Mouse (Mus musculus) MEL (cell line): ENCODE measurements around the gene Gsta3. TPM values are rescaled to one million over a fixed set of nuclear protein-coding genes. Genes with fewer than 3 reads are reported as not detected.
A peak's percentile ranks its signal among the peaks of the same experiment; 100 is the strongest.

Experiments used
- DNase-seq: peaks from one replicate; pipeline ENCODE4 v3.0.0; 2011; ENCODE audit warnings: low read depth, low spot score
- H3K27ac ChIP-seq: 2 replicates; pipeline ENCODE4 v1.5.1; 2012; ENCODE audit warnings: low read depth, mild to moderate bottlenecking, control low read depth, low read length, moderate library complexity; ENCODE audit not compliant: control insufficient read depth
- H3K27me3 ChIP-seq, 2 experiments: fragments of 150-350 bp in 1 of 2; sonication (generic) in 1 of 2; 2 replicates each; pipeline ENCODE4 v1.6.1; 2012; ENCODE audit warnings: low read length in 2 of 2, mild to moderate bottlenecking in 2 of 2, improper control_type of control experiment in 1 of 2, moderate library complexity in 1 of 2; ENCODE audit not compliant: insufficient read depth in 2 of 2, control insufficient read depth in 1 of 2
- H3K36me3 ChIP-seq, 2 experiments: 2 replicates each; pipeline ENCODE4 v1.6.1; 2012 to 2014; ENCODE audit warnings: low read length in 2 of 2, improper control_type of control experiment in 1 of 2, inconsistent platforms in 1 of 2, mild to moderate bottlenecking in 1 of 2; ENCODE audit not compliant: insufficient read depth in 2 of 2, control insufficient read depth in 1 of 2
- H3K4me1 ChIP-seq, 2 experiments: fragments of 150-350 bp in 1 of 2; sonication (generic) in 1 of 2; 2 replicates each; pipeline ENCODE4 v1.6.1; 2012; ENCODE audit warnings: low read length in 2 of 2, improper control_type of control experiment in 1 of 2, mild to moderate bottlenecking in 1 of 2; ENCODE audit not compliant: insufficient read depth in 2 of 2, control insufficient read depth in 1 of 2
- H3K4me3 ChIP-seq, 2 experiments: fragments of 150-350 bp in 1 of 2; sonication (generic) in 1 of 2; 2 replicates each; pipeline ENCODE4 v1.5.1; 2012; ENCODE audit warnings: low read depth in 2 of 2, low read length in 2 of 2, mild to moderate bottlenecking in 2 of 2, moderate library complexity in 2 of 2, control low read depth in 1 of 2, improper control_type of control experiment in 1 of 2; ENCODE audit not compliant: control insufficient read depth in 1 of 2, insufficient read depth in 1 of 2
- H3K79me2 ChIP-seq: 2 replicates; pipeline ENCODE4 v1.6.1; 2012; ENCODE audit warnings: mild to moderate bottlenecking, low read length, moderate library complexity; ENCODE audit not compliant: control insufficient read depth, poor library complexity, insufficient read depth
- H3K9ac ChIP-seq: 2 replicates; pipeline ENCODE4 v1.6.1; 2012; ENCODE audit warnings: low read depth, mild to moderate bottlenecking, control low read depth, low read length, moderate library complexity; ENCODE audit not compliant: control insufficient read depth, poor library complexity, severe bottlenecking
- H3K9me3 ChIP-seq: fragments of 150-350 bp; sonication (generic); replicated peaks from 2 replicates; pipeline ENCODE4 v1.6.1; 2012; ENCODE audit warnings: mild to moderate bottlenecking, low read length, improper control_type of control experiment, moderate library complexity; ENCODE audit not compliant: insufficient read depth
- CHD1 ChIP-seq: IDR thresholded peaks from 2 replicates; pipeline ENCODE4 v1.6.1; 2012; ENCODE audit warnings: low read depth, mild to moderate bottlenecking, inconsistent platforms, low read length, improper control_type of control experiment
- CHD2 ChIP-seq: IDR thresholded peaks from 2 replicates; pipeline ENCODE4 v1.6.1; 2011; ENCODE audit warnings: low read length, improper control_type of control experiment
- CTCF ChIP-seq, 3 experiments: IDR thresholded peaks in 2 of 3; conservative IDR thresholded peaks in 1 of 3; 2 replicates each; pipeline ENCODE4 v1.5.1; 2011 to 2012; ENCODE audit warnings: low read length in 3 of 3, low read depth in 2 of 3, mild to moderate bottlenecking in 2 of 3, improper control_type of control experiment in 1 of 3, inconsistent platforms in 1 of 3, mixed read lengths in 1 of 3, moderate library complexity in 1 of 3; ENCODE audit not compliant: control insufficient read depth in 1 of 3, insufficient read depth in 1 of 3, poor library complexity in 1 of 3, severe bottlenecking in 1 of 3
- E2F4 ChIP-seq: IDR thresholded peaks from 2 replicates; pipeline ENCODE4 v1.6.1; 2011; ENCODE audit warnings: low read depth, low read length, improper control_type of control experiment, borderline replicate concordance
- ELF1 ChIP-seq: IDR thresholded peaks from 2 replicates; pipeline ENCODE4 v1.6.1; 2014; ENCODE audit warnings: low read depth, mild to moderate bottlenecking, inconsistent platforms, low read length, improper control_type of control experiment, moderate library complexity
- EP300 ChIP-seq, 2 experiments: IDR thresholded peaks; 2 replicates each; pipeline ENCODE4 v1.6.1; 2011; ENCODE audit warnings: improper control_type of control experiment in 2 of 2, low read length in 2 of 2, low read depth in 1 of 2, mild to moderate bottlenecking in 1 of 2
- GABPA ChIP-seq: IDR thresholded peaks from 2 replicates; pipeline ENCODE4 v1.6.1; 2012; ENCODE audit warnings: low read depth, mild to moderate bottlenecking, inconsistent platforms, low read length, improper control_type of control experiment, moderate library complexity
- HCFC1 ChIP-seq: IDR thresholded peaks from 2 replicates; pipeline ENCODE4 v1.6.1; 2012; ENCODE audit warnings: low read depth, mild to moderate bottlenecking, inconsistent platforms, low read length, improper control_type of control experiment, moderate library complexity
- JUND ChIP-seq: IDR thresholded peaks from 2 replicates; pipeline ENCODE4 v1.6.1; 2011; ENCODE audit warnings: low read depth, mild to moderate bottlenecking, improper control_type of control experiment, low read length
- KAT2A ChIP-seq: conservative IDR thresholded peaks from 2 replicates; pipeline ENCODE4 v1.6.1; 2012; ENCODE audit warnings: low read depth, low read length, improper control_type of control experiment, inconsistent platforms
- MAFK ChIP-seq: IDR thresholded peaks from 2 replicates; pipeline ENCODE4 v1.6.1; 2011; ENCODE audit warnings: low read depth, mild to moderate bottlenecking, low read length, improper control_type of control experiment, borderline replicate concordance
- MAX ChIP-seq: IDR thresholded peaks from 2 replicates; pipeline ENCODE4 v1.6.1; 2011; ENCODE audit warnings: low read length, improper control_type of control experiment
- MAZ ChIP-seq: IDR thresholded peaks from 2 replicates; pipeline ENCODE4 v1.6.1; 2012; ENCODE audit warnings: low read depth, mild to moderate bottlenecking, inconsistent platforms, low read length, improper control_type of control experiment
- MXI1 ChIP-seq: IDR thresholded peaks from 2 replicates; pipeline ENCODE4 v1.6.1; 2011; ENCODE audit warnings: mild to moderate bottlenecking, low read depth, low read length, improper control_type of control experiment
- MYB ChIP-seq: IDR thresholded peaks from 2 replicates; pipeline ENCODE4 v1.6.1; 2011; ENCODE audit warnings: mild to moderate bottlenecking, low read depth, low read length, improper control_type of control experiment
- MYC ChIP-seq: IDR thresholded peaks from 2 replicates; pipeline ENCODE4 v1.6.1; 2011; ENCODE audit warnings: low read depth, mild to moderate bottlenecking, low read length, improper control_type of control experiment, moderate library complexity
- NELFE ChIP-seq: IDR thresholded peaks from 2 replicates; pipeline ENCODE4 v1.6.1; 2011; ENCODE audit warnings: low read depth, low read length, improper control_type of control experiment
- NRF1 ChIP-seq: IDR thresholded peaks from 2 replicates; pipeline ENCODE4 v1.6.1; 2014; ENCODE audit warnings: low read depth, mild to moderate bottlenecking, inconsistent platforms, low read length, improper control_type of control experiment, moderate library complexity; ENCODE audit not compliant: poor library complexity, insufficient read depth, severe bottlenecking
- POLR2A ChIP-seq, 2 experiments: IDR thresholded peaks; 2 replicates each; pipeline ENCODE4 v1.6.1; 2011 to 2012; ENCODE audit warnings: low read length in 2 of 2, mild to moderate bottlenecking in 2 of 2, control low read depth in 1 of 2, improper control_type of control experiment in 1 of 2, low read depth in 1 of 2, moderate library complexity in 1 of 2; ENCODE audit not compliant: control insufficient read depth in 1 of 2, insufficient read depth in 1 of 2, poor library complexity in 1 of 2
- POLR2AphosphoS5 ChIP-seq: IDR thresholded peaks from 2 replicates; pipeline ENCODE4 v1.6.1; 2012; ENCODE audit warnings: low read depth, borderline replicate concordance, mild to moderate bottlenecking, inconsistent platforms, low read length, moderate library complexity, mixed read lengths
- RAD21 ChIP-seq: IDR thresholded peaks from 2 replicates; pipeline ENCODE4 v1.6.1; 2011; ENCODE audit warnings: mild to moderate bottlenecking, low read depth, low read length, improper control_type of control experiment
- SMC3 ChIP-seq: IDR thresholded peaks from 2 replicates; pipeline ENCODE4 v1.6.1; 2011; ENCODE audit warnings: low read depth, low read length, improper control_type of control experiment
- TAL1 ChIP-seq: IDR thresholded peaks from 2 replicates; pipeline ENCODE4 v1.6.1; 2012; ENCODE audit warnings: mild to moderate bottlenecking, inconsistent platforms, low read length, moderate library complexity, mixed read lengths
- TBP ChIP-seq: IDR thresholded peaks from 2 replicates; pipeline ENCODE4 v1.8.0; 2011; ENCODE audit warnings: low read depth, low read length, improper control_type of control experiment
- UBTF ChIP-seq: IDR thresholded peaks from 2 replicates; pipeline ENCODE4 v1.6.1; 2012; ENCODE audit warnings: low read depth, mild to moderate bottlenecking, inconsistent platforms, low read length, improper control_type of control experiment, moderate library complexity, borderline replicate concordance; ENCODE audit not compliant: insufficient read depth
- USF2 ChIP-seq, 2 experiments: IDR thresholded peaks; 2 replicates each; pipeline ENCODE4 v1.6.1; 2011 to 2012; ENCODE audit warnings: improper control_type of control experiment in 2 of 2, low read length in 2 of 2, borderline replicate concordance in 1 of 2, inconsistent platforms in 1 of 2, low read depth in 1 of 2, mild to moderate bottlenecking in 1 of 2; ENCODE audit not compliant: insufficient read depth in 1 of 2
- ZC3H11A ChIP-seq: IDR thresholded peaks from 2 replicates; pipeline ENCODE4 v1.6.1; 2012; ENCODE audit warnings: low read depth, mild to moderate bottlenecking, inconsistent platforms, low read length, improper control_type of control experiment
- ZKSCAN1 ChIP-seq: IDR thresholded peaks from 2 replicates; pipeline ENCODE4 v1.6.1; 2012; ENCODE audit warnings: low read depth, mild to moderate bottlenecking, inconsistent platforms, low read length, improper control_type of control experiment, moderate library complexity
- ZMIZ1 ChIP-seq: IDR thresholded peaks from 2 replicates; pipeline ENCODE4 v1.6.1; 2012; ENCODE audit warnings: low read depth, mild to moderate bottlenecking, inconsistent platforms, low read length, improper control_type of control experiment, moderate library complexity
- polyA plus RNA-seq, 2 experiments: library from polyadenylated mRNA; stranded (reverse) in 1 of 2; unstranded in 1 of 2; fragments of >175 nt in 1 of 2; fragments of >200 nt in 1 of 2; gene quantifications; 2 replicates each; pipeline versions ENCODE4 v1.2.1 to v1.2.4; 2012; ENCODE audit warnings: low replicate concordance in 2 of 2, low read depth in 1 of 2; ENCODE audit not compliant: insufficient read length in 2 of 2, insufficient read depth in 1 of 2, missing spikeins in 1 of 2
- total RNA-seq: library from RNA; depleted of rRNA; stranded (reverse); fragments of 300-350 nt; gene quantifications from 2 replicates; pipeline ENCODE4 v1.2.3, GENCODE M21; 2012

The Gsta3 gene
- total and polyA plus RNA-seq, 3 experiments: 2.2 to 3.4 TPM; not detected in 1

GRCm38 (mm10) chr1:21235359-21235758 lies 5.0 kb upstream of the Gsta3 start:
- no peak overlapping the region for H3K9ac ChIP-seq
- no peaks in the 10 kb centered on the region for H3K9me3 ChIP-seq
- no peak overlapping the region for H3K4me3 ChIP-seq
- no peaks in the 10 kb centered on the region for H3K79me2 ChIP-seq
- no peaks in the 10 kb centered on the region for H3K27me3 ChIP-seq
- no peak for DNase-seq
- H3K4me1 ChIP-seq: peaks cover 5 to 7% of the 10 kb centered on the region in 2 experiments; a peak in 3 of 4 replicates
- no peak for TF ChIP-seq UBTF
- TF ChIP-seq ZC3H11A: no peak
- no peak for TF ChIP-seq POLR2A (IDR thresholded peaks at IDR 0.05; ENCODE audit: control insufficient read depth in 1 of 2, insufficient read depth in 1 of 2, low read depth in 1 of 2, low read length in 2 of 2, poor library complexity in 1 of 2)
- TF ChIP-seq MAX: no peak
- TF ChIP-seq SMC3: no peak
- no peak for TF ChIP-seq RAD21
- TF ChIP-seq MAZ: no peak
- TF ChIP-seq GABPA: no peak
- no peak for TF ChIP-seq E2F4
- TF ChIP-seq EP300 (IDR thresholded peaks at IDR 0.05; ENCODE audit: low read depth in 1 of 2, low read length in 2 of 2): no peak
- no peak for TF ChIP-seq MAFK
- TF ChIP-seq POLR2AphosphoS5: no peak
- no peak for TF ChIP-seq MXI1
- TF ChIP-seq KAT2A: no peak
- no peak for TF ChIP-seq ELF1
- TF ChIP-seq NELFE: no peak
- TF ChIP-seq TBP: no peak
- TF ChIP-seq HCFC1: no peak
- TF ChIP-seq NRF1: no peak
- no peak for TF ChIP-seq TAL1
- peaks cover 0 to 7% of the 10 kb centered on the region in 2 experiments; a peak in 2 of 4 replicates for H3K36me3 ChIP-seq
- no peak overlapping the region for H3K27ac ChIP-seq

DNA sequence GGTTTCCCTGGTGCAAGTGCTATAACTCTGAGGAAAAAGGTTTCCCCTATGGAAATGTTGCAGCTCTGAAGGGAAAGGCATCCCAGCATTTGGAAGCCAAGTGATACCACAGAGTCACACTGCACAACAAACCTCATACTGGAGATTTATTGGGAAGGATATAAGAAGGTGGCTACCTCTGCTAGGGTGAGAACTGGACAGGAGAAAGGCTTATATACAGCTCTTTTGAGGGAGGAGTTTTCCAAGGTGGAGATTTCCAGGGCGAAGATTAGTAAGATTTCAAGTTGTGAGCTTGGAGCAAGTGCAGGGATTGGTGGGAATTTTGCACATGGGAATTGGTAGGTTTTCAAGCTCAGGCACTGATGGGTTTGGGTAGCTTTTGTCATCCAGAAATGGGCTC lies 707 bp downstream of the Gsta3 start:
- H3K79me2 ChIP-seq: no peaks in the 10 kb centered on the region
- H3K4me3 ChIP-seq: peak overlapping the region in 1 of 2 experiments; percentile 28; a peak in 2 of 4 replicates
- H3K4me1 ChIP-seq: peaks cover 7 to 12% of the 10 kb centered on the region in 2 experiments
- TF ChIP-seq CHD1: no peak
- no peak for TF ChIP-seq ELF1
- TF ChIP-seq USF2 (IDR thresholded peaks at IDR 0.05; ENCODE audit: borderline replicate concordance in 1 of 2, insufficient read depth in 1 of 2, low read depth in 1 of 2, low read length in 2 of 2): no peak
- no peak for TF ChIP-seq CTCF (IDR thresholded peaks at IDR 0.05 in 2 of 3, conservative IDR thresholded peaks at IDR 0.05 in 1 of 3; ENCODE audit: control insufficient read depth in 1 of 3, insufficient read depth in 1 of 3, low read depth in 2 of 3, low read length in 3 of 3, poor library complexity in 1 of 3, severe bottlenecking in 1 of 3)
- TF ChIP-seq CHD2: no peak
- TF ChIP-seq KAT2A: no peak
- no peak for TF ChIP-seq UBTF
- no peak for TF ChIP-seq MYB
- no peak for TF ChIP-seq POLR2A (IDR thresholded peaks at IDR 0.05; ENCODE audit: control insufficient read depth in 1 of 2, insufficient read depth in 1 of 2, low read depth in 1 of 2, low read length in 2 of 2, poor library complexity in 1 of 2)
- TF ChIP-seq MYC: no peak
- no peak for TF ChIP-seq ZKSCAN1
- no peak for TF ChIP-seq HCFC1
- no peak for TF ChIP-seq TAL1
- no peak for TF ChIP-seq ZMIZ1
- no peak for TF ChIP-seq POLR2AphosphoS5
- TF ChIP-seq JUND: no peak
- no peak overlapping the region for H3K9ac ChIP-seq
- H3K9me3 ChIP-seq: no peaks in the 10 kb centered on the region
- H3K36me3 ChIP-seq: peaks cover 0 to 18% of the 10 kb centered on the region in 2 experiments; a peak in 2 of 4 replicates
- H3K27ac ChIP-seq: no peak overlapping the region
- H3K27me3 ChIP-seq: no peaks in the 10 kb centered on the region
- no peak for DNase-seq
